ENCODE assay signal across 19 mouse cellular contexts in genomic region chr9:48725918-48726317, GRCm38 (mm10).
A peak's percentile ranks its signal among the peaks of the same experiment; 100 is the strongest.
DNase-seq lines count a peak whose midpoint lies in the region; TF ChIP-seq lines count a peak whose summit lies in the region.
"Had no signal": no experiment of that assay in that cellular context is flagged by ENCODE, and none has a peak within 500 bp of the region (broad histone marks: within the 10 kb centered on the region; RNA-seq: fewer than 3 reads in every experiment).

No protein-coding gene starts in this region.

- peaks cover 48% of the 10 kb centered on the region for H3K36me3 ChIP-seq in heart, adult 2 months (ENCODE audit: control insufficient read depth, insufficient read depth, low read length)
- no peaks in the 10 kb centered on the region for H3K36me3 ChIP-seq in heart, embryonic 10.5 days
- H3K36me3 ChIP-seq: embryonic facial prominence, embryonic 12.5 days; embryonic facial prominence, embryonic 15.5 days had no signal

- H3K9ac ChIP-seq in heart, adult 2 months (ENCODE audit: low read depth, low read length) = no peak overlapping the region
- H3K9ac ChIP-seq: embryonic facial prominence, embryonic 12.5 days; embryonic facial prominence, embryonic 15.5 days; forebrain, postnatal 0 days; hindbrain, embryonic 14.5 days had no signal

- no peak for TF ChIP-seq POLR2A in heart, adult 2 months (IDR thresholded peaks at IDR 0.05; ENCODE audit: insufficient read depth, low read depth, low read length)
- no peak for TF ChIP-seq POLR2A in cortical plate, adult 2 months (IDR thresholded peaks at IDR 0.05; ENCODE audit: extremely low read depth, insufficient read depth, low read length)

- no peak for TF ChIP-seq EP300 in heart, adult 2 months (IDR thresholded peaks at IDR 0.05; ENCODE audit: insufficient read depth, low read depth, low read length)

- TF ChIP-seq CTCF in heart, adult 2 months (IDR thresholded peaks at IDR 0.05) = no peak
- TF ChIP-seq CTCF in left cerebral cortex, adult 2 months (IDR thresholded peaks at IDR 0.05) = no peak
- TF ChIP-seq CTCF in cortical plate, adult 2 months (IDR thresholded peaks at IDR 0.05; ENCODE audit: extremely low read depth, insufficient read depth, low read length) = no peak

- 79% methylated on average over 4 of the region's 4 CpGs for WGBS in heart, adult 2 months
- WGBS in heart, embryonic 10.5 days = 72% methylated on average over 4 of the region's 4 CpGs

- no peak for DNase-seq in heart, adult 2 months
- no peak for DNase-seq in heart, embryonic 10.5 days (ENCODE audit: low spot score)
- DNase-seq in left cerebral cortex, adult 2 months (ENCODE audit: extremely low spot score in 1 of 2, low spot score in 2 of 2) = no peak
- DNase-seq in left cerebral cortex, adult 8-10 months (ENCODE audit: low spot score in 2 of 2) = no peak
- DNase-seq: adrenal gland, adult 2 months; adrenal gland, postnatal 14 days; cerebellum, adult 18-20 months; cerebellum, adult 9-10 months; cerebellum, postnatal 14 days; forebrain, postnatal 0 days; gastrocnemius, postnatal 36 days; heart, postnatal 10 days; heart, postnatal 4 days had no signal

- no peaks in the 10 kb centered on the region for H3K9me3 ChIP-seq in heart, embryonic 10.5 days
- H3K9me3 ChIP-seq: embryonic facial prominence, embryonic 12.5 days; embryonic facial prominence, embryonic 15.5 days had no signal

- intact Hi-C loops in heart, adult 2 months (cut with DNase I) = no loop called here
- intact Hi-C loops in left cerebral cortex, adult 2 months (cut with DNase I) = no loop called here

- no peak overlapping the region for H3K4me3 ChIP-seq in heart, adult 2 months
- H3K4me3 ChIP-seq in heart, embryonic 10.5 days = no peak overlapping the region
- no peak overlapping the region for H3K4me3 ChIP-seq in left cerebral cortex, adult 2 months
- no peak overlapping the region for H3K4me3 ChIP-seq in brown adipose tissue, adult 24 weeks (ENCODE audit: insufficient read depth, low read depth, low read length)
- no peak overlapping the region for H3K4me3 ChIP-seq in cortical plate, adult 2 months (ENCODE audit: insufficient read depth, low read length)
- H3K4me3 ChIP-seq: embryonic facial prominence, embryonic 12.5 days; embryonic facial prominence, embryonic 15.5 days had no signal

- H3K27me3 ChIP-seq in heart, adult 2 months (ENCODE audit: control insufficient read depth, insufficient read depth, low read length) = no peaks in the 10 kb centered on the region
- 0 out of 2 replicates have a peak, but pooled peaks cover 4% of the 10 kb centered on the region for H3K27me3 ChIP-seq in heart, embryonic 10.5 days (ENCODE audit: insufficient read depth, poor library complexity, severe bottlenecking)

- H3K4me1 ChIP-seq in heart, adult 2 months (ENCODE audit: control insufficient read depth, insufficient read depth, low read length) = peaks cover 57% of the 10 kb centered on the region
- H3K4me1 ChIP-seq in heart, embryonic 10.5 days = peaks cover 52% of the 10 kb centered on the region
- H3K4me1 ChIP-seq in brown adipose tissue, adult 24 weeks (ENCODE audit: control insufficient read depth, insufficient read depth, insufficient read length, low read length) = peaks cover 55% of the 10 kb centered on the region
- H3K4me1 ChIP-seq in cortical plate, adult 2 months (ENCODE audit: control insufficient read depth, insufficient read depth, low read length) = peaks cover 32% of the 10 kb centered on the region

- H3K79me2 ChIP-seq in heart, adult 2 months (replicated peaks; ENCODE audit: control insufficient read depth, insufficient read depth, low read length) = no peaks in the 10 kb centered on the region; the same call in 1 of the 2 replicates

- H3K27ac ChIP-seq in heart, adult 2 months = peak overlapping the region; percentile 74
- no peak overlapping the region for H3K27ac ChIP-seq in heart, embryonic 10.5 days
- peak overlapping the region; percentile 19; the same call in 1 of the 2 replicates for H3K27ac ChIP-seq in left cerebral cortex, adult 2 months
- peak overlapping the region; percentile 57; the same call in 1 of the 2 replicates for H3K27ac ChIP-seq in brown adipose tissue, adult 24 weeks (replicated peaks; ENCODE audit: low read depth, low read length)
- 0 out of 2 replicates have a peak overlapping the region, but pooled peaks have one; percentile 55 for H3K27ac ChIP-seq in cortical plate, adult 2 months (ENCODE audit: insufficient read depth, low read length)
- H3K27ac ChIP-seq: embryonic facial prominence, embryonic 12.5 days; embryonic facial prominence, embryonic 15.5 days; hindbrain, embryonic 14.5 days; hindbrain, postnatal 0 days had no signal
